Mouse (Mus musculus): Measurements from ENCODE around the gene S100a3. TPM values are rescaled to one million over a fixed set of nuclear protein-coding genes. Genes with fewer than 3 reads are reported as not detected.

S100a3 gene
- total and polyA plus RNA-seq, 3 experiments: not detected

GRCm38 (mm10) chr3:90514691-90515090 is 45.7 kb upstream of the S100a3 start (continued):
- no peak for TF ChIP-seq ZC3H11A (IDR thresholded peaks at IDR 0.05; ENCODE audit: low read depth, low read length)
- TF ChIP-seq NELFE (IDR thresholded peaks at IDR 0.05; ENCODE audit: low read depth, low read length): peak; percentile 62
- TF ChIP-seq USF2 (conservative IDR thresholded peaks at IDR 0.05; ENCODE audit: low read depth, low read length): no peak
- no peak for TF ChIP-seq SMC3 (IDR thresholded peaks at IDR 0.05; ENCODE audit: low read depth, low read length)
- peak; percentile 26; the same call in 1 of the 2 replicates for TF ChIP-seq HCFC1 (IDR thresholded peaks at IDR 0.05; ENCODE audit: low read depth, low read length)
- no peak for TF ChIP-seq ZNF384 (IDR thresholded peaks at IDR 0.05; ENCODE audit: low read depth, low read length)
- TF ChIP-seq MYC (IDR thresholded peaks at IDR 0.05; ENCODE audit: low read depth, low read length): 0 out of 2 replicates have a peak, but pooled peaks have one; percentile 62
- TF ChIP-seq NRF1 (IDR thresholded peaks at IDR 0.05; ENCODE audit: low read depth, low read length): no peak
- peak; percentile 74 for TF ChIP-seq POLR2A (IDR thresholded peaks at IDR 0.05; ENCODE audit: low read depth, low read length)
- TF ChIP-seq JUND (conservative IDR thresholded peaks at IDR 0.05; ENCODE audit: low read depth, low read length): no peak
- TF ChIP-seq GABPA (IDR thresholded peaks at IDR 0.05; ENCODE audit: insufficient replicate concordance, low read depth, low read length): no peak
- TF ChIP-seq ZMIZ1 (IDR thresholded peaks at IDR 0.05; ENCODE audit: low read depth, low read length): no peak
- no peak for TF ChIP-seq ZKSCAN1 (IDR thresholded peaks at IDR 0.05; ENCODE audit: borderline replicate concordance, low read depth, low read length)

- H3K79me2 ChIP-seq (replicated peaks; ENCODE audit: control insufficient read depth, extremely low read depth, insufficient read depth, poor library complexity, severe bottlenecking): no peaks in the 10 kb centered on the region
- dilution Hi-C loops (cut with MboI; ENCODE audit: extremely low pct_ligation_motif_present, extremely low pct_unique_long_range_greater_than_20kb, low sequenced_read_pairs) (no loop called here), in situ Hi-C loops (cut with MboI; ENCODE audit: low pct_ligation_motif_present, low pct_unique_long_range_greater_than_20kb, low sequenced_read_pairs) (no loop called here)
- no peak for DNase-seq (ENCODE audit: extremely low read depth)
- peak overlapping the region; percentile 62 to 67 (median 66) for H3K4me3 ChIP-seq (replicated peaks in 1 of 3; ENCODE audit: low read depth in 2 of 3, low read length in 2 of 3, poor library complexity in 1 of 3)
- H3K4me2 ChIP-seq (ENCODE audit: insufficient read depth, low read depth, poor library complexity, severe bottlenecking): peak overlapping the region; percentile 82
- H3K4me1 ChIP-seq (ENCODE audit: control insufficient read depth in 1 of 2, insufficient read depth in 2 of 2): peaks cover 9 to 18% of the 10 kb centered on the region in 2 experiments; a peak in 2 of 4 replicates
- no peaks in the 10 kb centered on the region for H3K27me3 ChIP-seq (replicated peaks)
- no peaks in the 10 kb centered on the region for H3K9me3 ChIP-seq (replicated peaks; ENCODE audit: low read length)
- peaks cover 2 to 22% of the 10 kb centered on the region in 2 experiments for H3K36me3 ChIP-seq (replicated peaks in 1 of 2; ENCODE audit: control insufficient read depth in 1 of 2, insufficient read depth in 1 of 2, low read length in 1 of 2)
- TF ChIP-seq SIN3A (IDR thresholded peaks at IDR 0.05; ENCODE audit: low read length): no peak
- TF ChIP-seq ZNF384 (IDR thresholded peaks at IDR 0.05; ENCODE audit: low read depth, low read length): no peak
- no peak for TF ChIP-seq NRF1 (IDR thresholded peaks at IDR 0.05; ENCODE audit: low read depth, low read length)
- no peak for TF ChIP-seq E2F4 (IDR thresholded peaks at IDR 0.05; ENCODE audit: insufficient replicate concordance, low read depth, low read length)
- no peak for TF ChIP-seq TBP (conservative IDR thresholded peaks at IDR 0.05; ENCODE audit: low read depth, low read length)
- no peak for TF ChIP-seq RAD21 (IDR thresholded peaks at IDR 0.05; ENCODE audit: low read depth, low read length)
- TF ChIP-seq ZC3H11A (IDR thresholded peaks at IDR 0.05; ENCODE audit: low read depth, low read length): no peak
- TF ChIP-seq MXI1 (IDR thresholded peaks at IDR 0.05; ENCODE audit: low read depth, low read length): no peak
- TF ChIP-seq UBTF (IDR thresholded peaks at IDR 0.05; ENCODE audit: low read depth, low read length): no peak
- no peak for TF ChIP-seq SMC3 (IDR thresholded peaks at IDR 0.05; ENCODE audit: low read depth, low read length)
- no peak for TF ChIP-seq BHLHE40 (IDR thresholded peaks at IDR 0.05; ENCODE audit: low read depth, low read length)
- no peak for TF ChIP-seq ELF1 (IDR thresholded peaks at IDR 0.05; ENCODE audit: low read depth, low read length)
- TF ChIP-seq NELFE (IDR thresholded peaks at IDR 0.05; ENCODE audit: low read depth, low read length): no peak
- TF ChIP-seq CTCF (conservative IDR thresholded peaks at IDR 0.05 in 1 of 2, IDR thresholded peaks at IDR 0.05 in 1 of 2; ENCODE audit: low read depth in 2 of 2, low read length in 2 of 2): no peak
- TF ChIP-seq RCOR1 (conservative IDR thresholded peaks at IDR 0.05; ENCODE audit: low read depth, low read length): no peak
- no peak for TF ChIP-seq MAX (IDR thresholded peaks at IDR 0.05; ENCODE audit: low read length)
- no peak for TF ChIP-seq MEF2A (IDR thresholded peaks at IDR 0.05; ENCODE audit: borderline replicate concordance, low read depth, low read length)
- peak overlapping the region; percentile 78 for H3K9ac ChIP-seq (ENCODE audit: insufficient read depth, low read depth)
- H3K27ac ChIP-seq (ENCODE audit: insufficient read depth, low read depth): no peak overlapping the region
Measured at GRCm38 (mm10) chr3:90515242-90515641, 45.1 kb upstream of the S100a3 start.
